Mouse (Mus musculus): ENCODE data around the gene Wdr5. TPM values are rescaled to one million over a fixed set of nuclear protein-coding genes. Genes with fewer than 3 reads are reported as not detected.

The Wdr5 gene
- 58.3 and 61.7 TPM in 2 replicates for polyA plus RNA-seq (2014; fragmentation: Nextera tagmentation; extraction: Ambion mirVana)

- Histone ChIP-seq H3K4me3 (ENCODE audit: low read depth, low read length) (peak within 1 kb of the TSS; percentile 93), H3K4me1 (replicated peaks; ENCODE audit: control insufficient read depth, insufficient read depth, low read length) (peaks cover 21% of the 10 kb centered on the region), H3K27ac (ENCODE audit: low read depth) (peak within 1 kb of the TSS; percentile 85), H3K4me2 (ENCODE audit: low read length) (peak within 1 kb of the TSS; percentile 99), H3K9ac (ENCODE audit: low read length) (peak within 1 kb of the TSS; percentile 87), H3K36me3 (ENCODE audit: control insufficient read depth, insufficient read depth, low read length) (peaks cover 17% of the 10 kb centered on the region), H3K27me3 (replicated peaks; ENCODE audit: control insufficient read depth, insufficient read depth, low read length) (no peaks in the 10 kb centered on the region), H3K9me3 (ENCODE audit: control insufficient read depth, low read length) (peaks cover 4% of the 10 kb centered on the region; the same call in 1 of the 2 replicates)
- DNase-seq (ENCODE audit: low spot score): peak; percentile 100
- under 1% methylated on average over 57 of the region's 57 CpGs for WGBS
- peak; percentile 87 for ATAC-seq (replicated peaks; ENCODE audit: low FRiP score, low TSS enrichment, low read depth)
Observed at GRCm38 (mm10) chr2:27514639-27515328, at the start of gene Wdr5. TSS of gene Wdr5 (plus strand) at chr2:27515157.

- no peaks in the 10 kb centered on the region for H3K9me3 ChIP-seq (ENCODE audit: control insufficient read depth, low read length)
- ATAC-seq (replicated peaks; ENCODE audit: low FRiP score, low TSS enrichment, low read depth): no peak
- DNase-seq (ENCODE audit: low spot score): no peak
- WGBS: 67% methylated on average over 4 of the region's 4 CpGs
- no peak overlapping the region for H3K27ac ChIP-seq (ENCODE audit: low read depth)
- H3K4me2 ChIP-seq (ENCODE audit: low read length): no peak overlapping the region
- H3K4me3 ChIP-seq (ENCODE audit: low read depth, low read length): no peak overlapping the region
- no peak overlapping the region for H3K9ac ChIP-seq (ENCODE audit: low read length)
- peaks cover 40% of the 10 kb centered on the region for H3K4me1 ChIP-seq (replicated peaks; ENCODE audit: control insufficient read depth, insufficient read depth, low read length)
- peaks cover 25% of the 10 kb centered on the region for H3K36me3 ChIP-seq (ENCODE audit: control insufficient read depth, insufficient read depth, low read length)
- no peaks in the 10 kb centered on the region for H3K27me3 ChIP-seq (replicated peaks; ENCODE audit: control insufficient read depth, insufficient read depth, low read length)
Observed at GRCm38 (mm10) chr2:27469292-27469990, 45.5 kb upstream of the Wdr5 start.

GRCm38 (mm10) chr2:27469991-27470355, 45.0 kb upstream of the Wdr5 start:
- WGBS: 60% methylated on average over 3 of the region's 3 CpGs

DNA sequence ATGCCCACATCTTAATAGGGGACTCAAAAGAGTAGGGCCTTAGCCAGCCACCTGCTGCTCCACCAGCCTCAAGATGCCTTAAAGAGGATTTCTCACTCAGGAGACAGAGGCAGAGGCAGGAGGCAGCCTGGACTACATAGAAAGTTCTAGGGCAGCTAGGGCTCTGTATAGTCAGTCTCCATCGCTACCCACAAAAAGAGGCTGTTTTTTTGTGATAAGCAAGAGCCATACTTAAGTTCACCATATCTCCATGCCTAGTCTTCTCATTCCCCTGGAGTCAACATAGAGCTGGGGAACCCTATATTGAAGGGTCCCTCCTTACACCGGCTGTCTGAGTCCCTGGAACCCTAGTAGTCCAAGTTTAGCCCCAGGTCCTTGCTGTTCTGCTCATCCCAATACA, 44.4 kb upstream of the Wdr5 start:
- WGBS: 85% methylated on average over 2 of the region's 2 CpGs
- Histone ChIP-seq H3K36me3 (ENCODE audit: control insufficient read depth, insufficient read depth, low read length) (peaks cover 18% of the 10 kb centered on the region), H3K4me2 (ENCODE audit: low read length) (no peak overlapping the region), H3K4me1 (replicated peaks; ENCODE audit: control insufficient read depth, insufficient read depth, low read length) (peaks cover 40% of the 10 kb centered on the region), H3K4me3 (ENCODE audit: low read depth, low read length) (no peak overlapping the region), H3K27me3 (replicated peaks; ENCODE audit: control insufficient read depth, insufficient read depth, low read length) (no peaks in the 10 kb centered on the region), H3K9me3 (ENCODE audit: control insufficient read depth, low read length) (no peaks in the 10 kb centered on the region), H3K27ac (ENCODE audit: low read depth) (no peak overlapping the region), H3K9ac (ENCODE audit: low read length) (no peak overlapping the region)
- ATAC-seq (replicated peaks; ENCODE audit: low FRiP score, low TSS enrichment, low read depth): no peak
- DNase-seq (ENCODE audit: low spot score): no peak

More at GRCm38 (mm10) chr2:27469991-27470355, 45.0 kb upstream of the Wdr5 start:
- ATAC-seq (replicated peaks; ENCODE audit: low FRiP score, low TSS enrichment, low read depth) (no peak), DNase-seq (ENCODE audit: low spot score) (no peak)
- Histone ChIP-seq H3K9ac (ENCODE audit: low read length) (no peak overlapping the region), H3K4me1 (replicated peaks; ENCODE audit: control insufficient read depth, insufficient read depth, low read length) (peaks cover 40% of the 10 kb centered on the region), H3K36me3 (ENCODE audit: control insufficient read depth, insufficient read depth, low read length) (peaks cover 22% of the 10 kb centered on the region), H3K4me3 (ENCODE audit: low read depth, low read length) (no peak overlapping the region), H3K27me3 (replicated peaks; ENCODE audit: control insufficient read depth, insufficient read depth, low read length) (no peaks in the 10 kb centered on the region), H3K4me2 (ENCODE audit: low read length) (no peak overlapping the region), H3K27ac (ENCODE audit: low read depth) (no peak overlapping the region), H3K9me3 (ENCODE audit: control insufficient read depth, low read length) (no peaks in the 10 kb centered on the region)

DNA sequence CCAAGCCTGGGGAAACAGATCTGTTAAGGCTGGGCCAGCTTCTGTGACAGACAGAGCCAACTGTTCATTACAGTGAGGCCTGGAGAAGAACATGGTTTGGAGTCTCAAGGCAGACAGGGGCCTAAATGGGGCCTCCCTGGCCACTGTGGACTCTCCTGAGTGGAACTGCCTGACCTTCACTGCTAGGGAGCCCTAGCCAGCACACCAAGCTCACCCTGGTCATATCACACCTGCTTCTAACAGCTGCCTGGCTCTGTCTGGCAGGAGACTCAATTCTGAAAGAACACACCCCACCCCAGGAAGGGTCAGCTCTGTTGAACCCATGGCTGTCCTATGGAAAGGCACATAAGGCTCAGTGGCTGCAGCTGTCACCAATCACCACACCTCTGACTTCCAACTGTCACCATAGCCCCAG, 43.8 kb upstream of the Wdr5 start:
- Histone ChIP-seq H3K27me3 (replicated peaks; ENCODE audit: control insufficient read depth, insufficient read depth, low read length) (no peaks in the 10 kb centered on the region), H3K4me2 (ENCODE audit: low read length) (no peak overlapping the region), H3K4me3 (ENCODE audit: low read depth, low read length) (no peak overlapping the region), H3K4me1 (replicated peaks; ENCODE audit: control insufficient read depth, insufficient read depth, low read length) (peaks cover 40% of the 10 kb centered on the region), H3K36me3 (ENCODE audit: control insufficient read depth, insufficient read depth, low read length) (peaks cover 14% of the 10 kb centered on the region; the same call in 1 of the 2 replicates), H3K9ac (ENCODE audit: low read length) (no peak overlapping the region), H3K9me3 (ENCODE audit: control insufficient read depth, low read length) (no peaks in the 10 kb centered on the region), H3K27ac (ENCODE audit: low read depth) (no peak overlapping the region)
- no peak for ATAC-seq (replicated peaks; ENCODE audit: low FRiP score, low TSS enrichment, low read depth)
- no peak for DNase-seq (ENCODE audit: low spot score)

DNA sequence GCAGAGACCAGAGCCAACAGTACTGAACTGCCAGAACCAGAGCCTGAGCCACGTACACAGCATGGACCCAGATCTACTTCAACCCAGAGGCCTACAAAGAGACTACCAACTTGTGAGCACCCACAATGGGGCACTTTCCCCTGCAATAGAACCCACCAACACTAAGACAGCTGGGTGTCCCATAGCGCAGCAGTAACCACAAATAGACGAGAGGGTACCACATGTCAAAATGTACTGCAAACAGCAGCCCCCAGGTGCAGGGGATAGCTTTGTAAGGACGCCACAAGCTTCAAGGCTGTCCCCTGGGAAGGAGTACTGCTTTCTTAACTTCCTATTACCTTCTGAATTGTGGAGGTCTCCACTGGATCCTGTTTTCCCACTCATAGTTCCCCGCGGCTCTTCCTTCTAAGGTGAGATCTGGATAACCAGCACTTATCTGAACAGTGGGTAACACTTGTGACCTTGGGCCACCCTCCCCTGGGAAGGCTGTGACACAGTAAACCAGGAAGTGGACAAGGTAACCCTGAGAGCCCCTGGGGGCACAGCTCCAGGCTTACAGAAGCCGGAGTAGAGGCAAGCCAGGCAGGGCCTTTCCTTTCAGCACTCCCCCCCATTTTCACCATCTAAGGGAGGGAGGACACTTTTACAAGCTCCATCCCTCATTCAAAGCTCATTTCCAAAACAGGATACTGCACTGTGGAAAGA, 41.7 kb upstream of the Wdr5 start:
- no peaks in the 10 kb centered on the region for H3K27me3 ChIP-seq (replicated peaks; ENCODE audit: control insufficient read depth, insufficient read depth, low read length)
- H3K27ac ChIP-seq (ENCODE audit: low read depth): no peak overlapping the region
- peaks cover 40% of the 10 kb centered on the region for H3K4me1 ChIP-seq (replicated peaks; ENCODE audit: control insufficient read depth, insufficient read depth, low read length)
- H3K4me3 ChIP-seq (ENCODE audit: low read depth, low read length): peak overlapping the region; percentile 78
- H3K36me3 ChIP-seq (ENCODE audit: control insufficient read depth, insufficient read depth, low read length): peaks cover 3% of the 10 kb centered on the region; the same call in 1 of the 2 replicates
- ATAC-seq (replicated peaks; ENCODE audit: low FRiP score, low TSS enrichment, low read depth) (no peak), DNase-seq (ENCODE audit: low spot score) (no peak)
- H3K9me3 ChIP-seq (ENCODE audit: control insufficient read depth, low read length): no peaks in the 10 kb centered on the region
- H3K9ac ChIP-seq (ENCODE audit: low read length): peak overlapping the region; percentile 94
- 59% methylated on average over 7 of the region's 7 CpGs for WGBS
- peak overlapping the region; percentile 97 for H3K4me2 ChIP-seq (ENCODE audit: low read length)

GRCm38 (mm10) chr2:27473911-27474310, 41.0 kb upstream of the Wdr5 start:
- Histone ChIP-seq H3K9me3 (ENCODE audit: control insufficient read depth, low read length) (no peaks in the 10 kb centered on the region), H3K4me1 (replicated peaks; ENCODE audit: control insufficient read depth, insufficient read depth, low read length) (peaks cover 40% of the 10 kb centered on the region), H3K9ac (ENCODE audit: low read length) (peak overlapping the region; percentile 94), H3K27ac (ENCODE audit: low read depth) (no peak overlapping the region), H3K27me3 (replicated peaks; ENCODE audit: control insufficient read depth, insufficient read depth, low read length) (no peaks in the 10 kb centered on the region), H3K36me3 (ENCODE audit: control insufficient read depth, insufficient read depth, low read length) (peaks cover 3% of the 10 kb centered on the region; the same call in 1 of the 2 replicates), H3K4me2 (ENCODE audit: low read length) (peak overlapping the region; percentile 97), H3K4me3 (ENCODE audit: low read depth, low read length) (peak overlapping the region; percentile 78)
- WGBS: 11% methylated on average over 4 of the region's 4 CpGs
- ATAC-seq (replicated peaks; ENCODE audit: low FRiP score, low TSS enrichment, low read depth): no peak
- DNase-seq (ENCODE audit: low spot score): no peak

DNA sequence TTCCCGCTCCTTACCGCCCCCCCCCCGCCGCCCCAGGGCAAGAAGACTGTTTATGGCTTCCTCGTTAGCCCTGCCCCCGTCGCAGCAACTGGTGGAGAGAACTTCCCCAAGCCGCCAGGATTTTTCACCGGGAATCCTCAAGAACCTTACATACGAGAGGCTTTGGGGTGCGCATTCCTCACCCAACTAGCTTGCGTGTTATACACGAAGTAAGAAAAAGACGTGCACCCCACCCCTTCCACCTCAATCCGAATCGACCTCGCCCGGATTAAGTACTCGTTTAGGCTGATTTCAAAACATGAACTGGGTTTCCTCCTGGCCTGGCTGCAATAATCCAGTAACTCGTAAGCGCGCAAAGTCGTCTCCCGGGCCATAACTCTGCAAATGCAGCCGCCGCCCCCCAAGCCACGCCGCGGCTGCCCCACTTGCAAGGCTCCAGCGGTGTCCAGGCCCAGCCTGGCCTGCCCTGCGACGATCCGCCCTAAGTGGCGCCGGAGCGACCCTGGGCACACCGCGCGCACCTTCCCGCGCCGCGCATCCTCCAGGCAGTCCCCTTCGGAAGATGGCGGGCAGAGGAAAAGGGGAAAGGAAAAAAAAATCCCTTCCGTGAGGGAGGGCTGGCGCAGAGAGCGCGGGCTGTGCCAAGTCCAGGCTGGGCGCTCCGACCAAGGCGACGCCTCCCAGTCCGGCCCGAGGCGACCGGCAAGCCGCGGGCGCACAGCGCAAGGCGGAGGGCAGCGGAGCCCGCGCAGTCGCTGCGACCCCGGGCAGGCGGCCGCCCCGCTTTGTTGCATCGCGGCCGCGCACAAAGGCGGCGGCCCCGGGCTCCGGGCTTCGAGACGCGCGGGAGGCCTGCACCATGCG, 40.1 kb upstream of the Wdr5 start:
- H3K9ac ChIP-seq (ENCODE audit: low read length): peak overlapping the region; percentile 94
- H3K27me3 ChIP-seq (replicated peaks; ENCODE audit: control insufficient read depth, insufficient read depth, low read length): no peaks in the 10 kb centered on the region
- H3K9me3 ChIP-seq (ENCODE audit: control insufficient read depth, low read length): no peaks in the 10 kb centered on the region
- peak overlapping the region; percentile 97 for H3K4me2 ChIP-seq (ENCODE audit: low read length)
- peak overlapping the region; percentile 78 for H3K4me3 ChIP-seq (ENCODE audit: low read depth, low read length)
- under 1% methylated on average over 71 of the region's 84 CpGs for WGBS
- peak overlapping the region; percentile 93 for H3K27ac ChIP-seq (ENCODE audit: low read depth)
- H3K36me3 ChIP-seq (ENCODE audit: control insufficient read depth, insufficient read depth, low read length): peaks cover 3% of the 10 kb centered on the region; the same call in 1 of the 2 replicates
- ATAC-seq (replicated peaks; ENCODE audit: low FRiP score, low TSS enrichment, low read depth): peak; percentile 37
- DNase-seq (ENCODE audit: low spot score): peak; percentile 74
- H3K4me1 ChIP-seq (replicated peaks; ENCODE audit: control insufficient read depth, insufficient read depth, low read length): peaks cover 33% of the 10 kb centered on the region

All from intestine, embryonic 14.5 days (tissue).